Mouse (Mus musculus) bone marrow, adult 2 months (tissue): ENCODE results near the gene Pcyt2.

Experiments
- CTCF ChIP-seq: fragments of 200-500 bp; IDR thresholded peaks from 2 replicates; pipeline ENCODE4 v1.5.1; 2011; ENCODE audit warnings: low read length, control low read depth; ENCODE audit not compliant: control insufficient read depth, insufficient read depth
- POLR2A ChIP-seq: fragments of 200-500 bp; IDR thresholded peaks from 2 replicates; pipeline ENCODE4 v1.6.1; 2011; ENCODE audit warnings: low read depth, mild to moderate bottlenecking, control low read depth, low read length, borderline replicate concordance; ENCODE audit not compliant: control insufficient read depth

- TF ChIP-seq POLR2A (no peak), CTCF (no peak)
These were observed 45.0 kb upstream of the Pcyt2 start for GRCm38 (mm10) chr11:120662759-120663158.
